Mouse (Mus musculus): ENCODE data around the gene Hvcn1. TPM values are rescaled to one million over a fixed set of nuclear protein-coding genes. Genes with fewer than 3 reads are reported as not detected.

Gene Hvcn1
- polyA plus RNA-seq, 1 experiment from 2014 or later = 2.6 TPM

- no peaks in the 10 kb centered on the region for H3K9me3 ChIP-seq (replicated peaks)
- H3K9ac ChIP-seq = no peak overlapping the region
- no peak overlapping the region for H3K27ac ChIP-seq
- H3K4me1 ChIP-seq (replicated peaks) = peaks cover 3% of the 10 kb centered on the region
- no peak overlapping the region for H3K4me3 ChIP-seq
- WGBS = 55% methylated on average over 6 of the region's 6 CpGs
- H3K4me2 ChIP-seq = no peak overlapping the region
- H3K36me3 ChIP-seq = peaks cover 35% of the 10 kb centered on the region
- no peak for ATAC-seq (replicated peaks; ENCODE audit: insufficient number of reproducible peaks, insufficient read depth, low FRiP score, low read depth)
- no peaks in the 10 kb centered on the region for H3K27me3 ChIP-seq
Measured at GRCm38 (mm10) chr5:122258027-122258741, 51.6 kb downstream of the Hvcn1 start.

GRCm38 (mm10) chr5:122262104-122262503 is 55.5 kb downstream of the Hvcn1 start:
- no peak overlapping the region for H3K4me2 ChIP-seq
- WGBS = 56% methylated on average over 7 of the region's 7 CpGs
- no peaks in the 10 kb centered on the region for H3K27me3 ChIP-seq
- no peaks in the 10 kb centered on the region for H3K9me3 ChIP-seq (replicated peaks)
- peaks cover 8% of the 10 kb centered on the region for H3K4me1 ChIP-seq (replicated peaks)
- H3K36me3 ChIP-seq = peaks cover 14% of the 10 kb centered on the region; the same call in 1 of the 2 replicates
- no peak overlapping the region for H3K9ac ChIP-seq
- ATAC-seq (replicated peaks; ENCODE audit: insufficient number of reproducible peaks, insufficient read depth, low FRiP score, low read depth) = no peak
- no peak overlapping the region for H3K4me3 ChIP-seq
- H3K27ac ChIP-seq = no peak overlapping the region

GRCm38 (mm10) chr5:122263933-122264905 is 57.6 kb downstream of the Hvcn1 start, which contains the start of gene Tctn1:
Tctn1 (minus strand) TSS chr5:122264460.
- WGBS = 1% methylated on average over 49 of the region's 49 CpGs
- peak within 1 kb of the TSS; percentile 53 for H3K27ac ChIP-seq
- peaks cover 2% of the 10 kb centered on the region; the same call in 1 of the 2 replicates for H3K36me3 ChIP-seq
- peak within 1 kb of the TSS; percentile 83 for H3K4me3 ChIP-seq
- peaks cover 8% of the 10 kb centered on the region for H3K4me1 ChIP-seq (replicated peaks)
- ATAC-seq (replicated peaks; ENCODE audit: insufficient number of reproducible peaks, insufficient read depth, low FRiP score, low read depth) = peak; percentile 99
- H3K9ac ChIP-seq = peak within 1 kb of the TSS; percentile 82
- H3K9me3 ChIP-seq (replicated peaks) = no peaks in the 10 kb centered on the region
- peak within 1 kb of the TSS; percentile 71 for H3K4me2 ChIP-seq
- no peaks in the 10 kb centered on the region for H3K27me3 ChIP-seq

- no peak for ATAC-seq (replicated peaks; ENCODE audit: insufficient number of reproducible peaks, insufficient read depth, low FRiP score, low read depth)
- Histone ChIP-seq H3K27ac (no peak overlapping the region), H3K9ac (no peak overlapping the region), H3K9me3 (replicated peaks) (no peaks in the 10 kb centered on the region), H3K4me3 (no peak overlapping the region), H3K4me1 (replicated peaks) (peaks cover 8% of the 10 kb centered on the region), H3K36me3 (no peaks in the 10 kb centered on the region), H3K4me2 (no peak overlapping the region), H3K27me3 (no peaks in the 10 kb centered on the region)
- WGBS = 73% methylated on average over 3 of the region's 3 CpGs
Measured at GRCm38 (mm10) chr5:122265187-122265586, 58.6 kb downstream of the Hvcn1 start.

- Histone ChIP-seq H3K27me3 (no peaks in the 10 kb centered on the region), H3K27ac (no peak overlapping the region), H3K36me3 (no peaks in the 10 kb centered on the region), H3K4me1 (replicated peaks) (peaks cover 8% of the 10 kb centered on the region), H3K4me3 (no peak overlapping the region), H3K9me3 (replicated peaks) (no peaks in the 10 kb centered on the region), H3K4me2 (no peak overlapping the region), H3K9ac (no peak overlapping the region)
- whole genome bisulfite sequencing = 88% methylated on average over 2 of the region's 2 CpGs
- no peak for ATAC-seq (replicated peaks; ENCODE audit: insufficient number of reproducible peaks, insufficient read depth, low FRiP score, low read depth)
Measured at GRCm38 (mm10) chr5:122265942-122266341, 59.3 kb downstream of the Hvcn1 start.

- H3K36me3 ChIP-seq = no peaks in the 10 kb centered on the region
- H3K9me3 ChIP-seq (replicated peaks) = no peaks in the 10 kb centered on the region
- H3K4me3 ChIP-seq = no peak overlapping the region
- H3K4me2 ChIP-seq = no peak overlapping the region
- WGBS = 71% methylated on average over 7 of the region's 7 CpGs
- no peak overlapping the region for H3K27ac ChIP-seq
- no peak for ATAC-seq (replicated peaks; ENCODE audit: insufficient number of reproducible peaks, insufficient read depth, low FRiP score, low read depth)
- H3K4me1 ChIP-seq (replicated peaks) = peaks cover 8% of the 10 kb centered on the region
- H3K9ac ChIP-seq = no peak overlapping the region
- no peaks in the 10 kb centered on the region for H3K27me3 ChIP-seq
Measured at GRCm38 (mm10) chr5:122267136-122267535, 60.5 kb downstream of the Hvcn1 start.

- no peaks in the 10 kb centered on the region for H3K9me3 ChIP-seq (replicated peaks)
Measured at GRCm38 (mm10) chr5:122267899-122268298, 61.3 kb downstream of the Hvcn1 start.

GRCm38 (mm10) chr5:122268858-122269604 is 62.4 kb downstream of the Hvcn1 start:
- WGBS = 51% methylated on average over 12 of the region's 12 CpGs
- H3K27me3 ChIP-seq = no peaks in the 10 kb centered on the region
- no peak overlapping the region for H3K9ac ChIP-seq
- no peaks in the 10 kb centered on the region; the same call in 1 of the 2 replicates for H3K4me1 ChIP-seq (replicated peaks)
- H3K4me2 ChIP-seq = no peak overlapping the region
- no peaks in the 10 kb centered on the region for H3K36me3 ChIP-seq
- no peak overlapping the region for H3K27ac ChIP-seq
- no peak overlapping the region for H3K4me3 ChIP-seq
- no peak for ATAC-seq (replicated peaks; ENCODE audit: insufficient number of reproducible peaks, insufficient read depth, low FRiP score, low read depth)
- H3K9me3 ChIP-seq (replicated peaks) = no peaks in the 10 kb centered on the region

More at GRCm38 (mm10) chr5:122267899-122268298, 61.3 kb downstream of the Hvcn1 start:
- Histone ChIP-seq H3K4me2 (no peak overlapping the region), H3K4me1 (replicated peaks) (peaks cover 8% of the 10 kb centered on the region), H3K27ac (no peak overlapping the region), H3K9ac (no peak overlapping the region), H3K36me3 (no peaks in the 10 kb centered on the region), H3K4me3 (no peak overlapping the region), H3K27me3 (no peaks in the 10 kb centered on the region)
- 25% methylated on average over 5 of the region's 5 CpGs for WGBS
- ATAC-seq (replicated peaks; ENCODE audit: insufficient number of reproducible peaks, insufficient read depth, low FRiP score, low read depth) = no peak

- H3K9ac ChIP-seq = no peak overlapping the region
- H3K4me3 ChIP-seq = no peak overlapping the region
- no peaks in the 10 kb centered on the region; the same call in 1 of the 2 replicates for H3K4me1 ChIP-seq (replicated peaks)
- no peak for ATAC-seq (replicated peaks; ENCODE audit: insufficient number of reproducible peaks, insufficient read depth, low FRiP score, low read depth)
- H3K36me3 ChIP-seq = no peaks in the 10 kb centered on the region
- H3K4me2 ChIP-seq = no peak overlapping the region
- H3K9me3 ChIP-seq (replicated peaks) = no peaks in the 10 kb centered on the region
- no peaks in the 10 kb centered on the region for H3K27me3 ChIP-seq
- H3K27ac ChIP-seq = no peak overlapping the region
- 80% methylated on average over 5 of the region's 5 CpGs for WGBS
Measured at GRCm38 (mm10) chr5:122272821-122273220, 66.2 kb downstream of the Hvcn1 start.

GRCm38 (mm10) chr5:122274785-122275184 is 68.2 kb downstream of the Hvcn1 start:
- H3K27me3 ChIP-seq = no peaks in the 10 kb centered on the region
- WGBS = 29% methylated on average over 5 of the region's 5 CpGs
- no peak overlapping the region for H3K4me2 ChIP-seq
- 0 out of 2 replicates have a peak, but pooled peaks cover 2% of the 10 kb centered on the region for H3K4me1 ChIP-seq (replicated peaks)
- no peak overlapping the region for H3K9ac ChIP-seq
- no peaks in the 10 kb centered on the region for H3K9me3 ChIP-seq (replicated peaks)
- H3K27ac ChIP-seq = no peak overlapping the region
- H3K36me3 ChIP-seq = no peaks in the 10 kb centered on the region
- ATAC-seq (replicated peaks; ENCODE audit: insufficient number of reproducible peaks, insufficient read depth, low FRiP score, low read depth) = no peak; the same call in 1 of the 2 replicates
- H3K4me3 ChIP-seq = no peak overlapping the region

- H3K9me3 ChIP-seq (replicated peaks) = no peaks in the 10 kb centered on the region
- no peak for ATAC-seq (replicated peaks; ENCODE audit: insufficient number of reproducible peaks, insufficient read depth, low FRiP score, low read depth)
- no peak overlapping the region for H3K4me2 ChIP-seq
- peaks cover 19% of the 10 kb centered on the region for H3K4me1 ChIP-seq (replicated peaks)
- H3K27me3 ChIP-seq = no peaks in the 10 kb centered on the region
- no peak overlapping the region for H3K4me3 ChIP-seq
- 82% methylated on average over 7 of the region's 7 CpGs for WGBS
- no peaks in the 10 kb centered on the region for H3K36me3 ChIP-seq
- H3K9ac ChIP-seq = no peak overlapping the region
- no peak overlapping the region for H3K27ac ChIP-seq
Measured at GRCm38 (mm10) chr5:122278946-122279345, 72.3 kb downstream of the Hvcn1 start.

All from heart, embryonic 15.5 days (tissue).